Mouse (Mus musculus) thymus, adult 2 months (tissue): ENCODE measurements around the gene Pth1r.

Experiments
- CTCF ChIP-seq: fragments of 200-500 bp; IDR thresholded peaks from 2 replicates; pipeline ENCODE4 v1.5.1; 2012; ENCODE audit warnings: mild to moderate bottlenecking, control low read depth, low read length, moderate library complexity, borderline replicate concordance; ENCODE audit not compliant: control insufficient read depth, poor library complexity, insufficient read depth; ENCODE audit errors: extremely low read depth
- POLR2A ChIP-seq: fragments of 200-500 bp; IDR thresholded peaks from 2 replicates; pipeline ENCODE4 v1.6.1; 2012; ENCODE audit warnings: mild to moderate bottlenecking, low read length, control low read depth, moderate library complexity; ENCODE audit not compliant: control insufficient read depth, poor library complexity, insufficient read depth; ENCODE audit errors: extremely low read depth

DNA sequence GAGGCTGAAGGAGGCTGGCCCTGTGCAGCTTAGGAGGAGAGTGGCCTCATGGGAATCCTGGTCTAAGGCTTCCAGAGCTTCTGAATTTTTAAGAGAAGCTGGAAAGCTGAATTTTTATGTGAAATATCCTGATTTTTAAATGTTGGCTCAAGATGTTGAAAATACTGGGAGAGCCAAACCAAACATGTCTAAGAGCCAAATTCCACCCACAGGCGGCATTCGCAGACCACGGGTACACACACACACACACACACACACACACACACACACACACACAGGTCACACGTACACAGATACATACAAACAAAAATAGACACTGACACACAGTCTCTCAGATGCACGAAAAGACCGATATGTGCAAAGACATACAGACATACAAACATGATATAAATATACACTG lies 28.9 kb downstream of the Pth1r start:
- TF ChIP-seq POLR2A (no peak), CTCF (no peak)
